15 mouse cellular contexts compared by ENCODE assay signal in genomic region chr5:30850556-30850925, GRCm38 (mm10). TPM values are rescaled to one million over a fixed set of nuclear protein-coding genes. Genes with fewer than 3 reads are reported as not detected.
DNase-seq lines count a peak whose midpoint lies in the region; ATAC-seq and TF ChIP-seq lines count a peak whose summit lies in the region.
"Had no signal": no experiment of that assay in that cellular context is flagged by ENCODE, and none has a peak within 500 bp of the region (broad histone marks: within the 10 kb centered on the region; RNA-seq: fewer than 3 reads in every experiment).

No protein-coding gene starts in this region.

- DNase-seq in embryonic facial prominence, embryonic 10.5 days (ENCODE audit: low spot score): no peak
- no peak for DNase-seq in kidney, postnatal 4 days
- DNase-seq in spleen, postnatal 36 days (ENCODE audit: low spot score in 2 of 2): no peak
- DNase-seq in embryo, embryonic 10 days (ENCODE audit: low spot score): no peak
- DNase-seq: cerebellum, postnatal 14 days; liver, embryonic 13.5 days; right cerebral cortex, postnatal 14 days; thymus, postnatal 14 days had no signal

- H3K4me2 ChIP-seq in embryonic facial prominence, embryonic 13.5 days: no peak overlapping the region
- H3K4me2 ChIP-seq in kidney, embryonic 16.5 days (replicated peaks; ENCODE audit: low read depth, low read length): no peak overlapping the region
- H3K4me2 ChIP-seq: hindbrain, embryonic 13.5 days; liver, embryonic 13.5 days; midbrain, embryonic 15.5 days had no signal

- peak overlapping the region; percentile 51; the same call in 1 of the 2 replicates for H3K9ac ChIP-seq in embryonic facial prominence, embryonic 13.5 days
- no peak overlapping the region for H3K9ac ChIP-seq in kidney, embryonic 16.5 days (replicated peaks; ENCODE audit: low read length)
- H3K9ac ChIP-seq: hindbrain, embryonic 13.5 days; liver, embryonic 13.5 days; midbrain, embryonic 15.5 days had no signal

- H3K27ac ChIP-seq in embryonic facial prominence, embryonic 13.5 days: no peak overlapping the region
- H3K27ac ChIP-seq in embryonic facial prominence, embryonic 10.5 days (replicated peaks): no peak overlapping the region
- peak overlapping the region; percentile 71 for H3K27ac ChIP-seq in kidney, embryonic 16.5 days (ENCODE audit: low read length)
- H3K27ac ChIP-seq in brown adipose tissue, adult 24 weeks (replicated peaks; ENCODE audit: low read depth, low read length): 0 out of 2 replicates have a peak overlapping the region, but pooled peaks have one; percentile 13
- H3K27ac ChIP-seq in small intestine, adult 2 months (ENCODE audit: insufficient read depth, low read depth, low read length): peak overlapping the region; percentile 51
- H3K27ac ChIP-seq: hindbrain, embryonic 13.5 days; liver, embryonic 13.5 days; midbrain, embryonic 15.5 days had no signal

- 0 out of 2 replicates have a peak, but pooled peaks cover 6% of the 10 kb centered on the region for H3K4me1 ChIP-seq in embryonic facial prominence, embryonic 13.5 days
- peaks cover 9% of the 10 kb centered on the region for H3K4me1 ChIP-seq in embryonic facial prominence, embryonic 10.5 days
- H3K4me1 ChIP-seq in kidney, embryonic 16.5 days (ENCODE audit: insufficient read depth, low read length): peaks cover 24% of the 10 kb centered on the region
- peaks cover 16% of the 10 kb centered on the region for H3K4me1 ChIP-seq in brown adipose tissue, adult 24 weeks (ENCODE audit: control insufficient read depth, insufficient read depth, insufficient read length, low read length)
- peaks cover 20% of the 10 kb centered on the region; the same call in 1 of the 2 replicates for H3K4me1 ChIP-seq in small intestine, adult 2 months (ENCODE audit: control insufficient read depth, insufficient read depth, insufficient read length, low read length)
- H3K4me1 ChIP-seq: liver, embryonic 13.5 days; midbrain, embryonic 15.5 days had no signal

- WGBS in embryonic facial prominence, embryonic 13.5 days: 69% methylated on average over 2 of the region's 2 CpGs
- WGBS in embryonic facial prominence, embryonic 10.5 days: 71% methylated on average over 2 of the region's 2 CpGs
- WGBS in kidney, embryonic 16.5 days: 59% methylated on average over 2 of the region's 2 CpGs
- 34% methylated on average over 2 of the region's 2 CpGs for WGBS in small intestine, adult 2 months

- no peak for ATAC-seq in embryonic facial prominence, embryonic 13.5 days (ENCODE audit: insufficient number of reproducible peaks, insufficient read depth, low FRiP score, low TSS enrichment, low read depth)
- no peak for ATAC-seq in kidney, embryonic 16.5 days (ENCODE audit: low FRiP score, low TSS enrichment)
- ATAC-seq: activated CD4-positive, CD25-positive, alpha-beta regulatory T cell, adult 4 months; midbrain, embryonic 15.5 days had no signal

- H3K36me3 ChIP-seq in embryonic facial prominence, embryonic 13.5 days: no peaks in the 10 kb centered on the region
- no peaks in the 10 kb centered on the region for H3K36me3 ChIP-seq in embryonic facial prominence, embryonic 10.5 days (replicated peaks)
- H3K36me3 ChIP-seq in kidney, embryonic 16.5 days (ENCODE audit: insufficient read depth, low read length): no peaks in the 10 kb centered on the region
- H3K36me3 ChIP-seq in small intestine, adult 2 months (ENCODE audit: control insufficient read depth, insufficient read depth, low read length): no peaks in the 10 kb centered on the region
- H3K36me3 ChIP-seq: hindbrain, embryonic 13.5 days; liver, embryonic 13.5 days; midbrain, embryonic 15.5 days had no signal

- no peaks in the 10 kb centered on the region for H3K9me3 ChIP-seq in embryonic facial prominence, embryonic 13.5 days
- H3K9me3 ChIP-seq in embryonic facial prominence, embryonic 10.5 days: no peaks in the 10 kb centered on the region
- no peaks in the 10 kb centered on the region for H3K9me3 ChIP-seq in kidney, embryonic 16.5 days (ENCODE audit: low read length)
- H3K9me3 ChIP-seq: hindbrain, embryonic 13.5 days; liver, embryonic 13.5 days; midbrain, embryonic 15.5 days had no signal

- no peaks in the 10 kb centered on the region for H3K27me3 ChIP-seq in embryonic facial prominence, embryonic 13.5 days
- no peaks in the 10 kb centered on the region for H3K27me3 ChIP-seq in embryonic facial prominence, embryonic 10.5 days (replicated peaks; ENCODE audit: low read depth, poor library complexity, severe bottlenecking)
- no peaks in the 10 kb centered on the region for H3K27me3 ChIP-seq in kidney, embryonic 16.5 days (ENCODE audit: insufficient read depth, low read length)
- H3K27me3 ChIP-seq in small intestine, adult 2 months (ENCODE audit: control insufficient read depth, insufficient read depth, low read length): no peaks in the 10 kb centered on the region
- H3K27me3 ChIP-seq: hindbrain, embryonic 13.5 days; liver, embryonic 13.5 days; midbrain, embryonic 15.5 days had no signal

- TF ChIP-seq CTCF in small intestine, adult 2 months (IDR thresholded peaks at IDR 0.05; ENCODE audit: extremely low read depth, insufficient read length, insufficient replicate concordance, low read depth, low read length): no peak

- no peak overlapping the region for H3K4me3 ChIP-seq in embryonic facial prominence, embryonic 13.5 days
- H3K4me3 ChIP-seq in embryonic facial prominence, embryonic 10.5 days: no peak overlapping the region
- no peak overlapping the region for H3K4me3 ChIP-seq in kidney, embryonic 16.5 days (ENCODE audit: low read length)
- H3K4me3 ChIP-seq in brown adipose tissue, adult 24 weeks (ENCODE audit: insufficient read depth, low read depth, low read length): no peak overlapping the region
- H3K4me3 ChIP-seq in small intestine, adult 2 months (ENCODE audit: low read depth, low read length): no peak overlapping the region
- H3K4me3 ChIP-seq: hindbrain, embryonic 13.5 days; liver, embryonic 13.5 days; midbrain, embryonic 15.5 days had no signal

- TF ChIP-seq POLR2A in small intestine, adult 2 months (IDR thresholded peaks at IDR 0.05; ENCODE audit: low read depth, low read length): no peak

RNA-seq across cellular contexts. Expression of gene Tmem214, which starts 17.3 kb away (rescaled TPM):
- polyA plus RNA-seq in embryonic facial prominence, embryonic 13.5 days (2015; fragmentation: Nextera tagmentation; extraction: Ambion mirVana): 71.1 and 82.2 TPM in 2 replicates
- 68.7 and 71.1 TPM in 2 replicates for polyA plus RNA-seq in embryonic facial prominence, embryonic 10.5 days (2016; fragmentation: Nextera tagmentation; extraction: Ambion mirVana)
- 96.8 and 98.3 TPM in 2 replicates for polyA plus RNA-seq in kidney, embryonic 16.5 days (2015; fragmentation: Nextera tagmentation; extraction: Ambion mirVana)
- polyA plus RNA-seq in brown adipose tissue, adult 24 weeks (2012; ENCODE audit: insufficient read depth, insufficient read length, missing spikeins): 18.2 and 30.3 TPM in 2 replicates
- polyA plus RNA-seq in small intestine, adult 2 months (2012; rRNA removed): 77.1 and 115 TPM in 2 replicates

RNA-seq across cellular contexts. Expression of gene Mapre3, which starts 36.1 kb away (rescaled TPM):
- 23.9 and 25.8 TPM in 2 replicates for polyA plus RNA-seq in embryonic facial prominence, embryonic 13.5 days (2015; fragmentation: Nextera tagmentation; extraction: Ambion mirVana)
- polyA plus RNA-seq in embryonic facial prominence, embryonic 10.5 days (2016; fragmentation: Nextera tagmentation; extraction: Ambion mirVana): 15.2 and 15.5 TPM in 2 replicates
- 22.1 and 22.7 TPM in 2 replicates for polyA plus RNA-seq in kidney, embryonic 16.5 days (2015; fragmentation: Nextera tagmentation; extraction: Ambion mirVana)
- polyA plus RNA-seq in brown adipose tissue, adult 24 weeks (2012; ENCODE audit: insufficient read depth, insufficient read length, missing spikeins): 35.6 and 69.3 TPM in 2 replicates
- polyA plus RNA-seq in small intestine, adult 2 months (2012; rRNA removed): 26.2 and 28.7 TPM in 2 replicates

RNA-seq across cellular contexts. Expression of gene Agbl5, which starts 38.0 kb away (rescaled TPM):
- polyA plus RNA-seq in embryonic facial prominence, embryonic 13.5 days (2015; fragmentation: Nextera tagmentation; extraction: Ambion mirVana): 28.6 and 32.8 TPM in 2 replicates
- polyA plus RNA-seq in embryonic facial prominence, embryonic 10.5 days (2016; fragmentation: Nextera tagmentation; extraction: Ambion mirVana): 21.8 and 26.9 TPM in 2 replicates
- 23.9 and 27.1 TPM in 2 replicates for polyA plus RNA-seq in kidney, embryonic 16.5 days (2015; fragmentation: Nextera tagmentation; extraction: Ambion mirVana)
- 1.7 and 2.9 TPM in 2 replicates for polyA plus RNA-seq in brown adipose tissue, adult 24 weeks (2012; ENCODE audit: insufficient read depth, insufficient read length, missing spikeins)
- 4.1 and 10.2 TPM in 2 replicates for polyA plus RNA-seq in small intestine, adult 2 months (2012; rRNA removed)

RNA-seq across cellular contexts. Expression of gene Ost4, which starts 57.0 kb away (rescaled TPM):
- polyA plus RNA-seq in embryonic facial prominence, embryonic 13.5 days (2015; fragmentation: Nextera tagmentation; extraction: Ambion mirVana): 415 and 422 TPM in 2 replicates
- polyA plus RNA-seq in embryonic facial prominence, embryonic 10.5 days (2016; fragmentation: Nextera tagmentation; extraction: Ambion mirVana): 399 and 407 TPM in 2 replicates
- polyA plus RNA-seq in kidney, embryonic 16.5 days (2015; fragmentation: Nextera tagmentation; extraction: Ambion mirVana): 457 and 467 TPM in 2 replicates
- 357 and 467 TPM in 2 replicates for polyA plus RNA-seq in brown adipose tissue, adult 24 weeks (2012; ENCODE audit: insufficient read depth, insufficient read length, missing spikeins)
- 161 and 211 TPM in 2 replicates for polyA plus RNA-seq in small intestine, adult 2 months (2012; rRNA removed)

Comparison
In these comparisons a context has a peak if more than half of its experiments do, and no peak if none do; other contexts are left out.
1. H3K27ac ChIP-seq: peak in kidney, embryonic 16.5 days (single experiment), brown adipose tissue, adult 24 weeks (single experiment) and small intestine, adult 2 months (single experiment); none in embryonic facial prominence, embryonic 13.5 days (single experiment) and embryonic facial prominence, embryonic 10.5 days (single experiment).